Mouse (Mus musculus): ENCODE results near the gene Myo10.

GRCm38 (mm10) chr15:25591964-25592363, 30.4 kb upstream of the Myo10 start:
- no peak for TF ChIP-seq CTCF (IDR thresholded peaks at IDR 0.05; ENCODE audit: low read depth)
- no peak for TF ChIP-seq EP300 (IDR thresholded peaks at IDR 0.05; ENCODE audit: low read depth)
